In the genomic region with DNA sequence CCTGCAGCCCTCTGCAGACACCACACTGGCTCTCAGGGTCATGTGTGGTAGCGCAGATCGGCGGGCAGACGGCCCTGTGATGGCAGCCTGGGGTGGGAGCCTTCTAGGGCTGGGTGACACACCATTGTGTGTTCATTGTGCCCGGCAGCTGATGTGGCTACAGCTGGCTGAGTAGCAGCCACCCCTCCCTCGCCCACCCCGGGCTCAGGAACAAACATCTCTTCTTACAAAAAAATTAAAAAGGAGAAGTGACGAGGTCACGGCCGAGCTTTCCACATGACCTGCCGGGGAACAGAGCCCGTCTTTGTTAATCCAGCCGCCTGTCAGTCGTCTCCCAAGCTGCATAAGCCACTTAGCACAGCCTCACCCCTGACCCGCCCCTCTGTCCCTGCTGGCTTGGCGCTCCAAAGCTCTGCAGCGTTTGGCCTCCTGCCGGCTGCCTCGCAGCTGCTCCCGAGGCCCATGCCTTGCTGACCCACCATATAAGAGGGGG, we compare ENCODE assay signal across 8 mouse cellular contexts.
A peak's percentile ranks its signal among the peaks of the same experiment; 100 is the strongest.
DNase-seq lines count a peak whose midpoint lies in the region; ATAC-seq and TF ChIP-seq lines count a peak whose summit lies in the region.

No protein-coding gene starts in this region.

- TF ChIP-seq CTCF in cortical plate, adult 2 months (IDR thresholded peaks at IDR 0.05; ENCODE audit: extremely low read depth, insufficient read depth, low read length), result no peak

- no peak for TF ChIP-seq POLR2A in cortical plate, adult 2 months (IDR thresholded peaks at IDR 0.05; ENCODE audit: extremely low read depth, insufficient read depth, low read length)

- peak overlapping the region; percentile 12; the same call in 1 of the 2 replicates for H3K9ac ChIP-seq in kidney, embryonic 14.5 days (ENCODE audit: low read depth, low read length)
- no peak overlapping the region for H3K9ac ChIP-seq in liver, embryonic 16.5 days (ENCODE audit: low read depth, low read length)
- peak overlapping the region; percentile 26 for H3K9ac ChIP-seq in neural tube, embryonic 12.5 days

- no peaks in the 10 kb centered on the region for H3K9me3 ChIP-seq in heart, embryonic 10.5 days
- H3K9me3 ChIP-seq in kidney, embryonic 14.5 days (ENCODE audit: control insufficient read depth, low read length), result 0 out of 2 replicates have a peak, but pooled peaks cover 2% of the 10 kb centered on the region
- H3K9me3 ChIP-seq in liver, embryonic 16.5 days (replicated peaks; ENCODE audit: control insufficient read depth, low read length), result no peaks in the 10 kb centered on the region
- no peaks in the 10 kb centered on the region for H3K9me3 ChIP-seq in neural tube, embryonic 12.5 days

- no peak overlapping the region for H3K4me3 ChIP-seq in cortical plate, adult 2 months (ENCODE audit: insufficient read depth, low read length)
- H3K4me3 ChIP-seq in heart, embryonic 10.5 days, result peak overlapping the region; percentile 22; the same call in 1 of the 2 replicates
- H3K4me3 ChIP-seq in kidney, embryonic 14.5 days (ENCODE audit: low read length), result no peak overlapping the region
- H3K4me3 ChIP-seq in liver, embryonic 16.5 days (ENCODE audit: low read depth, low read length), result no peak overlapping the region
- no peak overlapping the region for H3K4me3 ChIP-seq in neural tube, embryonic 12.5 days

- 11% methylated on average over 20 of the region's 20 CpGs for WGBS in heart, embryonic 10.5 days
- WGBS in kidney, embryonic 14.5 days, result 3% methylated on average over 20 of the region's 20 CpGs
- 14% methylated on average over 20 of the region's 20 CpGs for WGBS in liver, embryonic 16.5 days (ENCODE audit: insufficient replicate concordance)
- WGBS in neural tube, embryonic 12.5 days, result 3% methylated on average over 20 of the region's 20 CpGs

- DNase-seq in frontal cortex, postnatal 25 days (ENCODE audit: low spot score in 2 of 2), result no peak
- peak; percentile 84 for DNase-seq in heart, embryonic 10.5 days (ENCODE audit: low spot score)

- H3K36me3 ChIP-seq in heart, embryonic 10.5 days, result no peaks in the 10 kb centered on the region
- no peaks in the 10 kb centered on the region for H3K36me3 ChIP-seq in kidney, embryonic 14.5 days (ENCODE audit: control insufficient read depth, insufficient read depth, low read length)
- no peaks in the 10 kb centered on the region for H3K36me3 ChIP-seq in liver, embryonic 16.5 days (ENCODE audit: control insufficient read depth, insufficient read depth)
- no peaks in the 10 kb centered on the region for H3K36me3 ChIP-seq in neural tube, embryonic 12.5 days

- H3K27ac ChIP-seq in cortical plate, adult 2 months (ENCODE audit: insufficient read depth, low read length), result peak overlapping the region; percentile 70; the same call in 1 of the 2 replicates
- peak overlapping the region; percentile 73 for H3K27ac ChIP-seq in heart, embryonic 10.5 days
- H3K27ac ChIP-seq in kidney, embryonic 14.5 days (ENCODE audit: low read depth, low read length), result no peak overlapping the region
- 0 out of 2 replicates have a peak overlapping the region, but pooled peaks have one; percentile 11 for H3K27ac ChIP-seq in liver, embryonic 16.5 days (ENCODE audit: low read length)
- H3K27ac ChIP-seq in neural tube, embryonic 12.5 days, result peak overlapping the region; percentile 13

- H3K4me2 ChIP-seq in kidney, embryonic 14.5 days (replicated peaks; ENCODE audit: low read depth, low read length), result peak overlapping the region; percentile 19
- 0 out of 2 replicates have a peak overlapping the region, but pooled peaks have one; percentile 26 for H3K4me2 ChIP-seq in liver, embryonic 16.5 days (ENCODE audit: low read depth, low read length)
- H3K4me2 ChIP-seq in neural tube, embryonic 12.5 days (replicated peaks), result peak overlapping the region; percentile 40

- peak; percentile 17; the same call in 1 of the 2 replicates for ATAC-seq in frontal cortex, adult (ENCODE audit: low TSS enrichment)
- ATAC-seq in kidney, embryonic 14.5 days (ENCODE audit: low FRiP score, low TSS enrichment), result peak; percentile 65
- no peak for ATAC-seq in liver, embryonic 16.5 days (ENCODE audit: low read depth)
- ATAC-seq in neural tube, embryonic 12.5 days (ENCODE audit: low FRiP score, low read depth), result peak; percentile 69
- no peak for ATAC-seq in inflammation-experienced regulatory T-cells, adult 6 months

- H3K4me1 ChIP-seq in cortical plate, adult 2 months (ENCODE audit: control insufficient read depth, insufficient read depth, low read length), result 0 out of 2 replicates have a peak, but pooled peaks cover 2% of the 10 kb centered on the region
- H3K4me1 ChIP-seq in heart, embryonic 10.5 days, result peaks cover 70% of the 10 kb centered on the region
- peaks cover 49% of the 10 kb centered on the region for H3K4me1 ChIP-seq in kidney, embryonic 14.5 days (ENCODE audit: control insufficient read depth, insufficient read depth, low read length)
- H3K4me1 ChIP-seq in liver, embryonic 16.5 days (ENCODE audit: control insufficient read depth, low read depth, low read length), result peaks cover 36% of the 10 kb centered on the region
- H3K4me1 ChIP-seq in neural tube, embryonic 12.5 days, result peaks cover 66% of the 10 kb centered on the region

- no peaks in the 10 kb centered on the region for H3K27me3 ChIP-seq in heart, embryonic 10.5 days (ENCODE audit: insufficient read depth, poor library complexity, severe bottlenecking)
- no peaks in the 10 kb centered on the region for H3K27me3 ChIP-seq in kidney, embryonic 14.5 days (ENCODE audit: control insufficient read depth, insufficient read depth, low read length)
- no peaks in the 10 kb centered on the region for H3K27me3 ChIP-seq in liver, embryonic 16.5 days (ENCODE audit: control insufficient read depth, insufficient read depth, low read depth, low read length)
- H3K27me3 ChIP-seq in neural tube, embryonic 12.5 days (replicated peaks), result no peaks in the 10 kb centered on the region

Comparison
In these comparisons a context has a peak if more than half of its experiments do, and no peak if none do; other contexts are left out.
1. ATAC-seq: peak in frontal cortex, adult (single experiment), kidney, embryonic 14.5 days (single experiment) and neural tube, embryonic 12.5 days (single experiment); none in liver, embryonic 16.5 days (single experiment) and inflammation-experienced regulatory T-cells, adult 6 months (single experiment).
2. Peak in every context shown above with its lines, with median percentiles within 50 percentile points of each other: H3K4me2 ChIP-seq.